Mouse (Mus musculus) heart, postnatal 0 days (tissue): ENCODE data around the gene Med8. TPM values are rescaled to one million over a fixed set of nuclear protein-coding genes. Genes with fewer than 3 reads are reported as not detected.
A peak's percentile ranks its signal among the peaks of the same experiment; 100 is the strongest.

Experiments used
- ATAC-seq: fragments of 200-750 bp; cut with Nextera tagmentation; 2 replicates; pipeline ENCODE4 v1.8.0; 2017; ENCODE audit warnings: low read depth, moderate number of reproducible peaks, moderate library complexity; ENCODE audit not compliant: insufficient read depth
- DNase-seq: peaks from one replicate; pipeline ENCODE4 v3.0.0-alpha.2; 2016; ENCODE audit warnings: low spot score
- H3K27ac ChIP-seq: fragments of 300-500 bp; sonication (generic); 2 replicates; pipeline ENCODE4 v1.5.1; 2014; ENCODE audit warnings: low read depth, mild to moderate bottlenecking
- H3K27me3 ChIP-seq: fragments of 300-500 bp; sonication (generic); 2 replicates; pipeline ENCODE4 v1.6.1; 2014; ENCODE audit warnings: low read length, mixed read lengths; ENCODE audit not compliant: control insufficient read depth, insufficient read depth
- H3K36me3 ChIP-seq: fragments of 300-500 bp; sonication (generic); replicated peaks from 2 replicates; pipeline ENCODE4 v1.6.1; 2014; ENCODE audit warnings: low read length, mixed read lengths; ENCODE audit not compliant: control insufficient read depth, insufficient read depth
- H3K4me1 ChIP-seq: fragments of 300-500 bp; sonication (generic); 2 replicates; pipeline ENCODE4 v1.6.1; 2014; ENCODE audit warnings: antibody characterized with exemption; ENCODE audit not compliant: control insufficient read depth, insufficient read depth
- H3K4me2 ChIP-seq: fragments of 300-500 bp; sonication (generic); 2 replicates; pipeline ENCODE4 v1.6.1; 2014; ENCODE audit warnings: low read depth, mild to moderate bottlenecking, low read length, moderate library complexity
- H3K4me3 ChIP-seq: fragments of 300-500 bp; sonication (generic); 2 replicates; pipeline ENCODE4 v1.5.1; 2014; ENCODE audit warnings: low read depth, low read length
- H3K9ac ChIP-seq: fragments of 300-500 bp; sonication (generic); replicated peaks from 2 replicates; pipeline ENCODE4 v1.6.1; 2014; ENCODE audit warnings: low read depth, low read length, mixed read lengths
- H3K9me3 ChIP-seq: fragments of 300-500 bp; sonication (generic); replicated peaks from 2 replicates; pipeline ENCODE4 v1.6.1; 2016; ENCODE audit warnings: low read length; ENCODE audit not compliant: control insufficient read depth
- CTCF ChIP-seq: IDR thresholded peaks from 2 replicates; pipeline ENCODE4 v1.5.1; 2016; ENCODE audit warnings: antibody characterized with exemption, control low read depth, low read depth
- EP300 ChIP-seq: IDR thresholded peaks from 2 replicates; pipeline ENCODE4 v1.6.1; 2016; ENCODE audit warnings: antibody characterized with exemption, low read depth
- WGBS: fragments of 180-500 bp; shearing (Covaris S2); extraction: QIAGEN DNeasy Blood & Tissue Kit; methylation state at CpG from one replicate; pipeline ENCODE4 v1.1.7; 2014; 5-methylcytosine and 5-hydroxymethylcytosine counted together
- polyA plus RNA-seq: library from polyadenylated mRNA; unstranded; fragments of >200 nt; fragmentation: Nextera tagmentation; extraction: Ambion mirVana; gene quantifications from 2 replicates; pipeline ENCODE4 v1.2.1, GENCODE M21; 2015
- total RNA-seq: library from RNA; depleted of rRNA; stranded (reverse); fragments of >200 nt; gene quantifications from 2 replicates; pipeline ENCODE4 v1.2.3, GENCODE M21; 2014; ENCODE audit warnings: low replicate concordance

Gene Med8
- total and polyA plus RNA-seq, 2 experiments from 2014 or later, result 17.3 to 58.8 TPM

DNA sequence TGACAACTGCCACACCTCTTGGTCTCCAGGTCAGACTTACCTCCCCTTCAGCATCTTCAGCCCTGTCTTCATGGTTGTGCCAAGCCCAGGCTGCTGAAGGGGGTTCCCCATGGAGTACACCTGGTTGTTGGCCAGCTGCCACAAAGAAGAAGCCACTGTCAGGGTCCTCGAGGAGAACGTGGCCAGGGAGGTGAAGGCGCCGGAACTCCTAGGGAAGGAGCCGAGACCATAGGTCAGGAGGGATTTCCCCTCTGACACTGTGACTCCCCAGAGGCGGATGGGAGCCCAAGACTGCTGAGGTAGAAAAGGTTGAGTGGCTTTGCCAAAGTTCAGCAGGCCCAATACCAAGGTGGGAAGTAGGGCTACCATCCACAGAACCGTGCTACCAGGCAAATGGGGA is 25.9 kb upstream of the Med8 start:
- Histone ChIP-seq H3K9me3 (no peaks in the 10 kb centered on the region), H3K4me2 (no peak overlapping the region), H3K9ac (no peak overlapping the region), H3K27ac (no peak overlapping the region), H3K27me3 (no peaks in the 10 kb centered on the region), H3K36me3 (peaks cover 99% of the 10 kb centered on the region), H3K4me3 (no peak overlapping the region), H3K4me1 (no peaks in the 10 kb centered on the region)
- TF ChIP-seq CTCF, result no peak
- TF ChIP-seq EP300, result no peak
- WGBS, result 82% methylated on average over 7 of the region's 7 CpGs
- DNase-seq (no peak), ATAC-seq (no peak)

DNA sequence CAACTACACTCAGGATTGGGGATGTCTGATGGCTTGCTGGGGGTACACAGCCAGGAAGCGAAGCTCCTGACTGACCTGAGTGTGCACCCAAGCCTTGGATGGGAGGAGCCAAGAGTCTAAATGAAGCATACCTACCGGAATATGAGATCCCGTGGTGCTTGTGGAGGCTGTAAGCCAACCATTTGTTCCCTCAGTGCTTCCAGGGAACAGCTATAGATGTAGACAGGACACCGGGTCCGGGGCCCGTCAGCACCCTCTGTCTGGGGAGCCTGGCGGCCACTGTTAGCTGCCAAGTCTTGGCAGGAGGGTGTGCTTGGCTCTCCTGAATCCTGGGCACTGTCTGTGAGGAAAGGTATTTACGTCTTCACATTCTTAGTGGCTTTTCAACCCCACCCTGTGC is 21.8 kb upstream of the Med8 start:
- Histone ChIP-seq H3K9ac (no peak overlapping the region), H3K27ac (no peak overlapping the region), H3K9me3 (no peaks in the 10 kb centered on the region), H3K4me3 (no peak overlapping the region), H3K4me2 (no peak overlapping the region), H3K27me3 (no peaks in the 10 kb centered on the region), H3K4me1 (no peaks in the 10 kb centered on the region), H3K36me3 (peaks cover 100% of the 10 kb centered on the region)
- 83% methylated on average over 8 of the region's 8 CpGs for WGBS
- TF ChIP-seq EP300 (no peak), CTCF (no peak)
- no peak for DNase-seq
- ATAC-seq, result no peak

DNA sequence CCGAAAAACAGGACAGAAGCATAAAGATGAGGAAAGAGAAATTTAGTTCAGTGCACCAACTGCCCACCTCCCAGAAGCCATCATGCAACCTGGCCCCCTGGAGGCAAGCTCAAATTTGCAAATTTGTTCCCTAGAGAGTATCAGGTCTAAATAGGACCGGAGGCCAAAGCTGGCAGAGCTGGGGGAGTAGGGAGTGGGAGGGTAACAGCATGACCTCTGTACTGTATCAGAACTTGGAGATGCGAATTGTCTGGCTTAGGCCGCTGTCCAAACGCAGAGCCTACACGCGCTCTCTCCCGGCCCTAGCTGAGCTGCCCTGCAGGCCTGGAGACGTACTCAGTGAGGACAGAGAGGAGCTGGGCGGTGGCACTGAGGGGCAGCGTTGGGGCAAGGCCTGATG is 19.0 kb upstream of the Med8 start:
- no peak for DNase-seq
- peaks cover 18% of the 10 kb centered on the region for H3K4me1 ChIP-seq
- no peak overlapping the region for H3K9ac ChIP-seq
- H3K27ac ChIP-seq, result no peak overlapping the region
- no peaks in the 10 kb centered on the region for H3K9me3 ChIP-seq
- 88% methylated on average over 11 of the region's 11 CpGs for WGBS
- no peak for ATAC-seq
- no peak overlapping the region for H3K4me2 ChIP-seq
- peaks cover 86% of the 10 kb centered on the region for H3K36me3 ChIP-seq
- no peaks in the 10 kb centered on the region for H3K27me3 ChIP-seq
- TF ChIP-seq EP300 (no peak), CTCF (no peak)
- H3K4me3 ChIP-seq, result no peak overlapping the region

DNA sequence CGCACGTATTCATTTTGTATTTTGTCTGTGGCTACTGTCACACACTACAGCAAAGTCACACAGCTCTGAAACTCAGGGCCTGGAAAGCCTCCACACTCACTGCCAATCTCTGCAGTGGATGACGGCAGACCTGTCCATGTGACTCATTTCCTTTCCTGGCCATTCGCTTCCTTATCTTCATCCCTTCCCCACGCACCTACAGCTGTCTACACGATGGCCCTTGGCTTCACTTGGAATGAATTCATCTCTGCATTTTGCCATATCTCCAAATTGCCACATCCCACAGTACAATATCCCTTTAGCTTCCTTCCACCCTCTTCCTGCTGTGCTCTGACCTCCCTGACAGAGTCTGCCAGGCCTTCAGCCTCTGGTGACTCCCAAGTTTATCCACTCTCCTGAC is 14.6 kb upstream of the Med8 start:
- no peaks in the 10 kb centered on the region for H3K9me3 ChIP-seq
- H3K27me3 ChIP-seq, result no peaks in the 10 kb centered on the region
- peak; percentile 86 for ATAC-seq
- peaks cover 70% of the 10 kb centered on the region for H3K36me3 ChIP-seq
- WGBS, result 18% methylated on average over 6 of the region's 6 CpGs
- H3K4me2 ChIP-seq, result no peak overlapping the region
- peak; percentile 78 for DNase-seq
- peaks cover 24% of the 10 kb centered on the region for H3K4me1 ChIP-seq
- no peak overlapping the region for H3K9ac ChIP-seq
- no peak overlapping the region for H3K4me3 ChIP-seq
- no peak for TF ChIP-seq CTCF
- peak; percentile 89 for TF ChIP-seq EP300
- H3K27ac ChIP-seq, result peak overlapping the region; percentile 78

DNA sequence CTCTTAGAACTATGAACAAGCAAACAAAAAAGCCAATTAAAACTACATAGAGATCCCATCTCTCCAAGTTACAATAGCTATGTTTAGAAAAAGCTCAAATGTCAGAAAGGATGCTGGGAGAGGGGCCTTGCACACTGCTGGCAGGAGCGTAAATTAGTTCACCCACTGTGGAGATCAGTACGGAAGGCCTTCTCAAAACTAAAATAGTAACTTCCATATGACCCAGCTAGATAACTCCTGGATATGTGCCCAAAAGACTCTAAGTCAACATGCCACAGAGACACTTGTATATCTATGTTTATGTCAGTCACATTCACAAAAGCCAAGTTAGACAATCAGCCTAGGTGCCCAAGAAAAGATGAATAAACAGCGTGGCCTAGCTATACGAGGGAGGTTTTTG is 13.8 kb upstream of the Med8 start:
- TF ChIP-seq EP300, result no peak
- no peak for TF ChIP-seq CTCF
- peaks cover 24% of the 10 kb centered on the region for H3K4me1 ChIP-seq
- no peak overlapping the region for H3K4me2 ChIP-seq
- no peaks in the 10 kb centered on the region for H3K9me3 ChIP-seq
- DNase-seq, result peak; percentile 55
- ATAC-seq, result peak; percentile 47; the same call in 1 of the 2 replicates
- peak overlapping the region; percentile 78 for H3K27ac ChIP-seq
- 15% methylated on average over 4 of the region's 4 CpGs for WGBS
- H3K9ac ChIP-seq, result no peak overlapping the region
- H3K4me3 ChIP-seq, result no peak overlapping the region
- H3K27me3 ChIP-seq, result no peaks in the 10 kb centered on the region
- H3K36me3 ChIP-seq, result peaks cover 70% of the 10 kb centered on the region

DNA sequence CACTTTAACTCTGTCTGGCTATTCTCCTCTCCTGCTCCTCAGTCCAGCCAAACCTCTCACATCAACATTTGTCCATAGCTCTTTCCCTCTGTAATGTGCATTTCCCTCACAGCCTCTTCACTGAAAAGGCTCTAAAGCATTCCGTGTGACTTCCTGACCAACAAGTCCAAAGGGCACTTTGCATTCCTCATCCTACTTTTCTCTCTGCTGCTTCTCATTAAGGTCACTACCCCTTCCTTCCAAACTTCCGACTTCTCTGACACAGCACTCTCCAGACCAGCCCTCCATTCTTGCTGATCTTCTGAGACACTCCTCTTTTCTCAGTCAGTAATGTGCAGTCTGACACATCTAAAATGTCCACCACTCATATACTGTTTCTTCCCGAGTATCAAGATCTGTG is 12.7 kb upstream of the Med8 start:
- DNase-seq (no peak), ATAC-seq (no peak)
- Histone ChIP-seq H3K9me3 (no peaks in the 10 kb centered on the region), H3K36me3 (peaks cover 70% of the 10 kb centered on the region), H3K27ac (0 out of 2 replicates have a peak overlapping the region, but pooled peaks have one; percentile 15), H3K4me3 (no peak overlapping the region), H3K27me3 (no peaks in the 10 kb centered on the region), H3K9ac (no peak overlapping the region), H3K4me1 (peaks cover 24% of the 10 kb centered on the region), H3K4me2 (no peak overlapping the region)
- TF ChIP-seq EP300 (no peak), CTCF (no peak)
- WGBS, result 41% methylated on average over 3 of the region's 3 CpGs
